Mouse (Mus musculus) heart, adult 2 months (tissue): ENCODE measurements around the gene Oaz1. TPM values are rescaled to one million over a fixed set of nuclear protein-coding genes. Genes with fewer than 3 reads are reported as not detected.

Experiments
- DNase-seq, 2 experiments: peaks; one replicate each; pipeline ENCODE4 v3.0.0; 2021
- H3K27ac ChIP-seq: fragments of 200-600 bp; 2 replicates; pipeline ENCODE4 v1.8.1; 2022
- H3K27me3 ChIP-seq: fragments of 200-500 bp; 2 replicates; pipeline ENCODE4 v1.6.1; 2012; ENCODE audit warnings: mild to moderate bottlenecking, low read length, inconsistent platforms, mixed read lengths; ENCODE audit not compliant: control insufficient read depth, insufficient read depth
- H3K36me3 ChIP-seq: fragments of 200-500 bp; 2 replicates; pipeline ENCODE4 v1.6.1; 2012; ENCODE audit warnings: low read length, inconsistent platforms; ENCODE audit not compliant: control insufficient read depth, insufficient read depth
- H3K4me1 ChIP-seq: fragments of 200-500 bp; 2 replicates; pipeline ENCODE4 v1.6.1; 2011; ENCODE audit warnings: low read length; ENCODE audit not compliant: control insufficient read depth, insufficient read depth
- H3K4me3 ChIP-seq: fragments of 200-600 bp; 2 replicates; pipeline ENCODE4 v1.8.1; 2022
- H3K79me2 ChIP-seq: fragments of 200-500 bp; replicated peaks from 2 replicates; pipeline ENCODE4 v1.6.1; 2012; ENCODE audit warnings: mild to moderate bottlenecking, inconsistent platforms, low read length, moderate library complexity, mixed read lengths; ENCODE audit not compliant: control insufficient read depth, insufficient read depth
- H3K9ac ChIP-seq: fragments of 200-500 bp; 2 replicates; pipeline ENCODE4 v1.6.1; 2012; ENCODE audit warnings: low read depth, mild to moderate bottlenecking, control low read depth, inconsistent platforms, low read length, mixed read lengths
- CTCF ChIP-seq: fragments of 200-600 bp; IDR thresholded peaks from 2 replicates; pipeline ENCODE4 v1.8.1; 2022; ENCODE audit warnings: antibody characterized with exemption, mild to moderate bottlenecking, moderate library complexity
- EP300 ChIP-seq: fragments of 200-500 bp; IDR thresholded peaks from 2 replicates; pipeline ENCODE4 v1.6.1; 2011; ENCODE audit warnings: low read depth, low read length, control low read depth; ENCODE audit not compliant: insufficient read depth
- POLR2A ChIP-seq: fragments of 200-500 bp; IDR thresholded peaks from 2 replicates; pipeline ENCODE4 v1.6.1; 2011; ENCODE audit warnings: mild to moderate bottlenecking, low read depth, low read length, control low read depth; ENCODE audit not compliant: insufficient read depth
- WGBS: fragments of 180-500 bp; shearing (Covaris S2); methylation state at CpG from one replicate; pipeline ENCODE4 v1.1.7; 2018; 5-methylcytosine and 5-hydroxymethylcytosine counted together
- intact Hi-C: fragments of 180-260 bp; cut with DNase I; formaldehyde crosslinking; loops from one replicate; pipeline ENCODE4 v1.15.1; 2025
- microRNA-seq, 2 experiments: library from miRNA; unstranded; fragments of <30 nt; microRNA quantifications; one replicate each; pipeline ENCODE4 v1.2.0; 2021
- polyA plus RNA-seq: library from polyadenylated mRNA; depleted of rRNA; stranded (reverse); fragments of >200 nt; gene quantifications from 2 replicates; pipeline ENCODE4 v1.2.3, GENCODE M21; 2012; rRNA removed
- total RNA-seq, 2 experiments: library from RNA; stranded (reverse); gene quantifications; 2 replicates each; pipeline ENCODE4 v1.2.3; 2021

Gene Oaz1
- total and polyA plus RNA-seq, 3 experiments = 850 to 1,001 (median 914) TPM

- Histone ChIP-seq H3K4me3 (no peak overlapping the region), H3K27ac (no peak overlapping the region), H3K36me3 (no peaks in the 10 kb centered on the region), H3K79me2 (no peaks in the 10 kb centered on the region), H3K9ac (no peak overlapping the region), H3K4me1 (no peaks in the 10 kb centered on the region), H3K27me3 (no peaks in the 10 kb centered on the region)
- intact Hi-C loops = loop anchor here (1.0 kb wide), 1 partner anchor 54 kb away; no protein-coding TSS in a partner anchor
- DNase-seq = no peak
- 16% methylated on average over 3 of the region's 3 CpGs for WGBS
- TF ChIP-seq CTCF = no peak
- TF ChIP-seq EP300 = no peak
- no peak for TF ChIP-seq POLR2A
Observed at GRCm38 (mm10) chr10:80876594-80876993, 50.1 kb downstream of the Oaz1 start.

Small RNA genes lying within 50 kb of the gene (microRNA-seq; reads per million reads assigned to microRNA genes)
- 1.7 to 3.5 reads per million in 2 experiments for gene Mir1982

Other genes with a start within 250 kb of the Oaz1 start
- 1 to 10 TPM; 4.0 to 4.4 TPM for gene Klf16, start 249.3 kb upstream of the Oaz1 start, total RNA-seq
- gene Klf16, start 249.3 kb upstream of the Oaz1 start, polyA plus RNA-seq = 3.6 and 5.5 TPM in 2 replicates
- gene Abhd17a, start 236.3 kb upstream of the Oaz1 start, total RNA-seq = 10 to 100 TPM; 40.2 to 46.9 TPM
- gene Abhd17a, start 236.3 kb upstream of the Oaz1 start, polyA plus RNA-seq = 67.3 and 80.0 TPM in 2 replicates
- gene Scamp4, start 223.8 kb upstream of the Oaz1 start, total RNA-seq = 10 to 100 TPM; 20.8 to 26.9 TPM
- gene Scamp4, start 223.8 kb upstream of the Oaz1 start, polyA plus RNA-seq = 58.9 and 60.5 TPM in 2 replicates
- gene Adat3, start 223.8 kb upstream of the Oaz1 start, total RNA-seq = 1 to 10 TPM in 1 of 2 experiments, under 1 TPM in 1; 0.60 to 1.1 TPM
- 1.0 and 2.5 TPM in 2 replicates for gene Adat3, start 223.8 kb upstream of the Oaz1 start, polyA plus RNA-seq
- gene Gm49322, start 220.6 kb upstream of the Oaz1 start, total RNA-seq = under 1 TPM; 0.34 to 0.39 TPM
- gene Gm49322, start 220.6 kb upstream of the Oaz1 start, polyA plus RNA-seq = 0.62 and 2.0 TPM in 2 replicates
- gene Csnk1g2, start 203.8 kb upstream of the Oaz1 start, total RNA-seq = 100 to 1,000 TPM; 117 to 130 TPM
- 125 and 130 TPM in 2 replicates for gene Csnk1g2, start 203.8 kb upstream of the Oaz1 start, polyA plus RNA-seq
- gene Btbd2, start 169.6 kb upstream of the Oaz1 start, total RNA-seq = 10 to 100 TPM; 43.7 to 44.2 TPM
- gene Btbd2, start 169.6 kb upstream of the Oaz1 start, polyA plus RNA-seq = 57.3 and 60.1 TPM in 2 replicates
- gene Mknk2, start 148.5 kb upstream of the Oaz1 start, total RNA-seq = 100 to 1,000 TPM; 176 to 229 TPM
- gene Mknk2, start 148.5 kb upstream of the Oaz1 start, polyA plus RNA-seq = 199 and 208 TPM in 2 replicates
- 1 to 10 TPM; 7.4 to 7.6 TPM for gene Mob3a, start 124.7 kb upstream of the Oaz1 start, total RNA-seq
- 11.7 and 13.6 TPM in 2 replicates for gene Mob3a, start 124.7 kb upstream of the Oaz1 start, polyA plus RNA-seq
- 1 to 10 TPM; 3.4 to 3.8 TPM for gene Izumo4, start 124.5 kb upstream of the Oaz1 start, total RNA-seq
- 13.3 and 15.6 TPM in 2 replicates for gene Izumo4, start 124.5 kb upstream of the Oaz1 start, polyA plus RNA-seq
- gene Ap3d1, start 84.4 kb upstream of the Oaz1 start, total RNA-seq = 10 to 100 TPM; 40.2 to 42.6 TPM
- gene Ap3d1, start 84.4 kb upstream of the Oaz1 start, polyA plus RNA-seq = 52.9 and 66.5 TPM in 2 replicates
- gene Dot1l, start 71.5 kb upstream of the Oaz1 start, total RNA-seq = 10 to 100 TPM; 18.8 to 19.6 TPM
- gene Dot1l, start 71.5 kb upstream of the Oaz1 start, polyA plus RNA-seq = 35.0 and 39.6 TPM in 2 replicates
- gene Sf3a2, start 28.5 kb upstream of the Oaz1 start, total RNA-seq = 10 to 100 TPM; 27.3 to 30.4 TPM
- gene Sf3a2, start 28.5 kb upstream of the Oaz1 start, polyA plus RNA-seq = 18.4 and 19.7 TPM in 2 replicates
- 10 to 100 TPM; 29.7 to 33.0 TPM for gene Plekhj1, start 28.0 kb upstream of the Oaz1 start, total RNA-seq
- gene Plekhj1, start 28.0 kb upstream of the Oaz1 start, polyA plus RNA-seq = 28.9 and 33.2 TPM in 2 replicates
- under 1 TPM; 0.18 TPM for gene Amh, start 21.4 kb upstream of the Oaz1 start, total RNA-seq
- gene Amh, start 21.4 kb upstream of the Oaz1 start, polyA plus RNA-seq = 0.15 and 0.25 TPM in 2 replicates
- 1 to 10 TPM in 1 of 2 experiments, under 1 TPM in 1; 0.25 to 1.1 TPM for gene Jsrp1, start 13.2 kb upstream of the Oaz1 start, total RNA-seq
- 0.21 and 0.56 TPM in 2 replicates for gene Jsrp1, start 13.2 kb upstream of the Oaz1 start, polyA plus RNA-seq
- gene Lingo3, start 17.4 kb downstream of the Oaz1 start, total RNA-seq = 10 to 100 TPM; 10.7 to 15.8 TPM
- 12.0 and 15.1 TPM in 2 replicates for gene Lingo3, start 17.4 kb downstream of the Oaz1 start, polyA plus RNA-seq
- gene Lsm7, start 28.6 kb downstream of the Oaz1 start, total RNA-seq = 10 to 100 TPM; 19.4 to 23.2 TPM
- gene Lsm7, start 28.6 kb downstream of the Oaz1 start, polyA plus RNA-seq = 74.9 and 79.9 TPM in 2 replicates
- gene Sppl2b, start 28.6 kb downstream of the Oaz1 start, total RNA-seq = 10 to 100 TPM; 15.4 to 16.8 TPM
- gene Sppl2b, start 28.6 kb downstream of the Oaz1 start, polyA plus RNA-seq = 51.4 and 74.2 TPM in 2 replicates
- gene Tmprss9, start 45.2 kb downstream of the Oaz1 start, total RNA-seq = not detected
- 0.02 TPM in 1 of 2 replicates, not detected in the other for gene Tmprss9, start 45.2 kb downstream of the Oaz1 start, polyA plus RNA-seq
- 100 to 1,000 TPM; 126 to 133 TPM for gene Timm13, start 74.3 kb downstream of the Oaz1 start, total RNA-seq
- 151 and 188 TPM in 2 replicates for gene Timm13, start 74.3 kb downstream of the Oaz1 start, polyA plus RNA-seq
- 1 to 10 TPM; 3.6 to 5.4 TPM for gene Lmnb2, start 91.6 kb downstream of the Oaz1 start, total RNA-seq
- gene Lmnb2, start 91.6 kb downstream of the Oaz1 start, polyA plus RNA-seq = 5.4 and 7.4 TPM in 2 replicates
- gene Gadd45b, start 103.4 kb downstream of the Oaz1 start, total RNA-seq = 10 to 100 TPM; 10.9 to 13.9 TPM
- 10.0 and 10.1 TPM in 2 replicates for gene Gadd45b, start 103.4 kb downstream of the Oaz1 start, polyA plus RNA-seq
- under 1 TPM; 0.50 to 0.63 TPM for gene Gng7, start 188.3 kb downstream of the Oaz1 start, total RNA-seq
- 0.68 and 1.1 TPM in 2 replicates for gene Gng7, start 188.3 kb downstream of the Oaz1 start, polyA plus RNA-seq
- gene Diras1, start 199.0 kb downstream of the Oaz1 start, total RNA-seq = not detected
- gene Diras1, start 199.0 kb downstream of the Oaz1 start, polyA plus RNA-seq = 0.04 and 0.06 TPM in 2 replicates
- gene Slc39a3, start 210.8 kb downstream of the Oaz1 start, total RNA-seq = 10 to 100 TPM; 13.9 to 14.4 TPM
- gene Slc39a3, start 210.8 kb downstream of the Oaz1 start, polyA plus RNA-seq = 20.5 and 21.9 TPM in 2 replicates
- 10 to 100 TPM; 84.5 to 90.1 TPM for gene Sgta, start 233.5 kb downstream of the Oaz1 start, total RNA-seq
- 158 and 161 TPM in 2 replicates for gene Sgta, start 233.5 kb downstream of the Oaz1 start, polyA plus RNA-seq
- 10 to 100 TPM; 11.3 to 15.5 TPM for gene Thop1, start 243.4 kb downstream of the Oaz1 start, total RNA-seq
- gene Thop1, start 243.4 kb downstream of the Oaz1 start, polyA plus RNA-seq = 15.2 and 17.0 TPM in 2 replicates